Mouse (Mus musculus) embryonic fibroblast, embryonic 13.5 days (primary cell): Measurements from ENCODE around the gene Rbm34. TPM values are rescaled to one million over a fixed set of nuclear protein-coding genes. Genes with fewer than 3 reads are reported as not detected.
"Not testable (repeated sequence)": the region's sequence is repeated elsewhere in the genome, so short reads cannot be mapped to it uniquely, and the experiment has no call there.

Experiments used
- H3K27ac ChIP-seq: 2 replicates; pipeline ENCODE4 v1.5.1; 2012; ENCODE audit warnings: low read length, control low read depth, inconsistent platforms; ENCODE audit not compliant: insufficient read depth
- H3K4me1 ChIP-seq: 2 replicates; pipeline ENCODE4 v1.6.1; 2011; ENCODE audit warnings: low read length; ENCODE audit not compliant: control insufficient read depth, insufficient read depth
- H3K4me3 ChIP-seq: 2 replicates; pipeline ENCODE4 v1.5.1; 2011; ENCODE audit warnings: mild to moderate bottlenecking, control low read depth, low read length; ENCODE audit not compliant: insufficient read depth
- CTCF ChIP-seq: IDR thresholded peaks from 2 replicates; pipeline ENCODE4 v1.5.1; 2011; ENCODE audit warnings: mild to moderate bottlenecking, control low read depth, low read length, moderate library complexity, borderline replicate concordance; ENCODE audit not compliant: insufficient read depth
- POLR2A ChIP-seq: IDR thresholded peaks from 2 replicates; pipeline ENCODE4 v1.6.1; 2011; ENCODE audit warnings: low read depth, mild to moderate bottlenecking, control low read depth, low read length, moderate library complexity
- polyA plus RNA-seq: library from polyadenylated mRNA; stranded (reverse); fragments of >200 nt; gene quantifications from 2 replicates; pipeline ENCODE4 v1.2.4, GENCODE M21; 2011; ENCODE audit warnings: low read depth; ENCODE audit not compliant: missing spikeins, insufficient read length

Gene Rbm34
- polyA plus RNA-seq, result 20.9 and 21.3 TPM in 2 replicates

- H3K4me3 ChIP-seq, result peak within 1 kb of the TSS; percentile 92
- H3K27ac ChIP-seq, result peak within 1 kb of the TSS; percentile 15; the same call in 1 of the 2 replicates
- TF ChIP-seq CTCF, result no peak
- peak; percentile 92 for TF ChIP-seq POLR2A
- H3K4me1 ChIP-seq, result peaks cover 4% of the 10 kb centered on the region
These were observed at the start of gene Rbm34 for GRCm38 (mm10) chr8:126970579-126971313. Gene Rbm34 (minus strand): TSS chr8:126971071.

GRCm38 (mm10) chr8:127011668-127012067, 40.8 kb upstream of the Rbm34 start:
- Histone ChIP-seq H3K4me3 (no peak overlapping the region), H3K27ac (no peak overlapping the region), H3K4me1 (no peaks in the 10 kb centered on the region)
- TF ChIP-seq POLR2A, result no peak
- TF ChIP-seq CTCF, result no peak

DNA sequence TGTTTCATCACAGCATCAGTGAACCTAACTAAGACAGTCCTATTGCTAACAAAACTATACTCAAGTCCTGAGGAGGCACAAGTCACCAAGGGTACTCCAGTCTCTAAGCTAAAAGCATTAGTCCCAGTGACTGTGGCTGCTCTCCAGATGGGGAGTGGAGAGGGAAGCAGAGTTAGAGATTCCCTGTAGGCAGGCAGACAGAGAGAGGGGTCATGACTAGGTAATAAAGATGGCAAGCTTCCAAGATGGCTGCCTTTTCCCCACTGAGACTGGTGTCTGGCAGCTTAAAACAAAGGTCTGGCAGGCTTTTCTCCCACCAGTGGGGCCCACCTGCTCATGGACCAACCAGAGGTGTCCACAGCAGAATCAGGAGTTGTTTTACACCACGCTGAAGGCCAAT, 23.6 kb upstream of the Rbm34 start:
- Histone ChIP-seq H3K4me3 (no peak overlapping the region), H3K27ac (no peak overlapping the region), H3K4me1 (no peaks in the 10 kb centered on the region; the same call in 1 of the 2 replicates)
- TF ChIP-seq CTCF (no peak), POLR2A (no peak)

DNA sequence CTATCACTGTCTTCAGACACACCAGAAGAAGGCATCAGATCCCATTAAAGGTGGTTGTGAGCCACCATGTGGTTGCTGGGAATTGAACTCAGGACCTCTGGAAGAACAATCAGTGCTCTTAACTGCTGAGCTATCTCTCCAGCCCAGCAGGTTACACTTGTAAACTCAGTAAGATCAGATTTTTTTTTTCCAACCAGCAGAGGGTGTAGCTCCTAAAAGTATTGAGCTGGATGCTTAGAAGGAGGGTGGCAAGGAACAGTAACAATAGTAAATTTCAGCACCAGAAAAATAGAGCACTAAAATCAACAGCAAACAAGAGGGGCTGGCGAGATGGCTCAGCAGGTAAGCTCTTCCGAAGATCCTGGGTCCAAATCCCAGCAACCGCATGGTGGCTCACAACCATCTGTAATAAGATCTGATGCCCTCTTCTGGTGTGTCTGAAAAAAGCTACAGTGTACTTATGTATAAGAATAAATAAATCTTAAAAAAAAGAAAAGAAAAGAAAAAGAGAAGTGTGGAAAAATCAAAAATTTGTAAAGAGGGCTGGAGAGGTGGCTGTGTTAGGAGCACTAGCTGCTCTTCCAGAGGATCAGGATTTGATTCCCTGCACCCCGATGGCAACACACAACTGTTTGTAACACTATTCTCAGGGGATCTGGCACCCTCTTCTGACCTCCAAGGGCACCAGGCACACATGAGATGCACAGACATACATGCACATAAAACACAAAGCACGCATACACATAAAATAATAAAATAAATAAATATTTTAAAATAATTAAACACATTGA, 18.7 kb upstream of the Rbm34 start:
- TF ChIP-seq CTCF, result no peak
- TF ChIP-seq POLR2A, result no peak
- Histone ChIP-seq H3K4me1 (no peaks in the 10 kb centered on the region; the same call in 1 of the 2 replicates), H3K27ac (no peak overlapping the region), H3K4me3 (no peak overlapping the region)

GRCm38 (mm10) chr8:126988346-126989006, 17.6 kb upstream of the Rbm34 start:
- no peak overlapping the region for H3K4me3 ChIP-seq
- H3K4me1 ChIP-seq, result no peaks in the 10 kb centered on the region
- TF ChIP-seq POLR2A (no peak), CTCF (no peak)
- no peak overlapping the region for H3K27ac ChIP-seq

DNA sequence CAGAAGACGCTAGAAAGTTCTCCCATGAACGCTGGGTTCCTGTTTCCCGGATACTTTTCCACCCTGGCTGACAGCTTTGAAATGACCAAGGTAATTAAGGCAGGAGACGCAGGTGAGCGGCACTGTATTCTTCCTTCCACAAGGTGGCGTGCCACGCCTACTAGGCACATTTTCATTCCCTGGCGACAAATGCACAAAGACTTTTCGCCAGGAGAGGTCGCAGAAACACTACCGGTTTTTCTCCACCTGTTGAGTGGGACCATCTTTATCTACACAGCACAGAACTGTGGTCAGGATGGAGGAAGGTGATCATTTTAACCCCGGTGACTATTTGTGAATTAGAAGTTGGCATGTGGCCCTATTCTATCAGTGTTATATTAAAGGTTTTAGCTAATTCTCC, 15.6 kb upstream of the Rbm34 start:
- H3K4me1 ChIP-seq, result no peaks in the 10 kb centered on the region
- H3K4me3 ChIP-seq, result no peak overlapping the region
- no peak overlapping the region for H3K27ac ChIP-seq
- TF ChIP-seq CTCF (peak; percentile 99), POLR2A (no peak)

DNA sequence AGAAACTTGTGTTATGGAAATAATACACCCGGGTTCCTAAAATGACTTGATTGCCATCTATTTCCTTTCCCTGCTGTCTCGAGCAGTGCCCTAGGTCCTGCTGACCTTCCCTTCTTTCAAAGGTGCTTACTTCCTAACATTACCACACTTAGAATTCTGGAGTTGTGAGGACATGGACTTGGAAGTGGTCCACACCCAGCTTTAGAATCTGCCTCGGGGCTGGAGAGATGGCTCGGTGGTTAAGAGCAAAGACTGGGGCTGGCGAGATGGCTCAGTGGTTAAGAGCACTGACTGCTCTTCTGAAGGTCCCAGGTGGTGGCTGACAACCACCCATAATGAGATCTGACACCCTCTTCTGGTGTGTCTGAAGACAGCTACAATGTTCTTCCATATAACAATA, 9.2 kb upstream of the Rbm34 start:
- TF ChIP-seq CTCF (no peak), POLR2A (no peak)
- Histone ChIP-seq H3K4me3 (no peak overlapping the region), H3K4me1 (no peaks in the 10 kb centered on the region), H3K27ac (no peak overlapping the region)

DNA sequence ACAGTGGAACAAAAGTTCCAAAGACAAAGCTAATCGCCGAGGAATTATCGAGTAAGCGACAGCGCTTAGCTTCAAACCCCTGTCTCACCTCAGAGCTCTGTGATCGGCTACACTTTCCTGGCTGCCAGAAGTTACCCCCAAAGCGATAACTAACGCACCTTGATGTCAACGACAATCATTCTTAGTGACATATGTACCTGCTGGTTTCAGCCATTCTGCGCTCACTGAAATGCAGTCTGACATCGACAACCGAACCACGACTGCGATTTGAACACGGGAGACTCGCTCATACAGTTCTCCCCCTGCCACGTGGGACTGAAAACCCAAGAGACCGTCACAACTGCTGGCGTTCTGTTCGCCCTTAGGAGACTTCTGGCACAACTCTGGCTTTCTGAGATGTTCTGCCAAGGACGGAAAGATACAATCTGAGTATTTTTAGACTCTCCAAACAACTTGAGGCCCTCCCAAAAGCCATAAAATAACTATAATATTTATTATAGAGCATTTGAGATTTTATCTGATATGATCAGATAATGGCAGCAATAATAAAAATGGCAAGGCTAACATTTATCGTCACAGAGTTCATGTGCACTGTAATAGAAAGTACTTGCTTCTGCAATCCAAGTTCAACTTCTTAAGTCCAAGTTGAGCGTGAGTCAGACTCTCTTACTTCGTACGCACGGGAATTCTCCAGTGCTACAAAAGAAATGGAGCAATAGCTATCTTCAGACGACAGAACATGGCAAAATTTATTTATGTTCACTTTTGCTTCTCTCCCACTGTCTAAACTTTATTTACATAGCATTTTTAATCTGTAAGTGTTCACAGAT, 8.4 kb upstream of the Rbm34 start:
- Histone ChIP-seq H3K4me1 (no peaks in the 10 kb centered on the region), H3K4me3 (peak overlapping the region; percentile 22), H3K27ac (no peak overlapping the region)
- no peak for TF ChIP-seq CTCF
- no peak for TF ChIP-seq POLR2A

- H3K4me1 ChIP-seq, H3K27ac ChIP-seq: not testable (repeated sequence)
- peak overlapping the region; percentile 22; the same call in 1 of the 2 replicates for H3K4me3 ChIP-seq
These were observed 7.7 kb upstream of the Rbm34 start for GRCm38 (mm10) chr8:126978535-126978934.

DNA sequence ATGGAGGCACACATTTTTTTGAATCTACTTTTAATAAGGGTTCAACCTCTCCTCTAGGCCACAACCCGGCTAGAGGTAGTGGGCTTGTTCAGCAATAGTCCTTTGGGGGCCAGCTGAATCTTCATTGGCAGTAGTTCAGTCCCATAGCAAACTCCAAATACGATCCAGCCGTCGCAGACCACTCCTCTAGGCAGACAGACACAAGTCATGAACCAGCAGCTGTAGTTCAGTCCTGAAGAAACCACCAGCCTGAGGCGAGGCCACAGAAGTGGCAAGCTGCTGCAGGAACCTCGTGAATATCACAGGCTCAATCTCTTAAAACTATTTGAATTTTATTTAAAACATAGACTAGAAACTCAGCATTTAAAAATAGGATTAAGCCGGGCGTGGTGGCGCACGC, 7.2 kb upstream of the Rbm34 start:
- H3K27ac ChIP-seq, result no peak overlapping the region
- no peak overlapping the region for H3K4me3 ChIP-seq
- peaks cover 4% of the 10 kb centered on the region for H3K4me1 ChIP-seq
- TF ChIP-seq POLR2A, result no peak
